ENCODE assay signal across 20 mouse cellular contexts in genomic region chr11:43700291-43700690, GRCm38 (mm10). TPM values are rescaled to one million over a fixed set of nuclear protein-coding genes. Genes with fewer than 3 reads are reported as not detected.
A peak's percentile ranks its signal among the peaks of the same experiment; 100 is the strongest.
DNase-seq lines count a peak whose midpoint lies in the region; ATAC-seq lines count a peak whose summit lies in the region.
"Had no signal": no experiment of that assay in that cellular context is flagged by ENCODE, and none has a peak within 500 bp of the region (broad histone marks: within the 10 kb centered on the region; RNA-seq: fewer than 3 reads in every experiment).

No protein-coding gene starts in this region.

- H3K4me1 ChIP-seq in heart, embryonic 10.5 days, result no peaks in the 10 kb centered on the region
- H3K4me1 ChIP-seq: hindbrain, embryonic 12.5 days had no signal

- H3K27me3 ChIP-seq in heart, embryonic 10.5 days (ENCODE audit: insufficient read depth, poor library complexity, severe bottlenecking), result no peaks in the 10 kb centered on the region
- H3K27me3 ChIP-seq: embryonic facial prominence, embryonic 15.5 days; hindbrain, embryonic 12.5 days had no signal

- no peaks in the 10 kb centered on the region for H3K9me3 ChIP-seq in heart, embryonic 10.5 days
- H3K9me3 ChIP-seq: embryonic facial prominence, embryonic 15.5 days; forebrain, embryonic 10.5 days; hindbrain, embryonic 12.5 days had no signal

- H3K4me3 ChIP-seq in heart, embryonic 10.5 days, result no peak overlapping the region
- H3K4me3 ChIP-seq: embryonic facial prominence, embryonic 15.5 days; erythroblast, embryonic 14.5 days; forebrain, embryonic 10.5 days; hindbrain, embryonic 12.5 days had no signal

- WGBS in heart, embryonic 10.5 days, result 95% methylated on average over 3 of the region's 3 CpGs

- H3K27ac ChIP-seq in heart, embryonic 10.5 days, result no peak overlapping the region
- H3K27ac ChIP-seq: embryonic facial prominence, embryonic 15.5 days; forebrain, embryonic 10.5 days; hindbrain, embryonic 12.5 days; hindbrain, postnatal 0 days had no signal

- H3K36me3 ChIP-seq in heart, embryonic 10.5 days, result peaks cover 60% of the 10 kb centered on the region

- ATAC-seq in activated CD4-positive, CD25-positive, alpha-beta regulatory T cell, adult 4 months, result peak; percentile 29
- peak; percentile 29; the same call in 1 of the 2 replicates for ATAC-seq in megakaryocyte progenitor cell, adult 5-6 weeks (replicated peaks; ENCODE audit: poor library complexity)
- ATAC-seq: forebrain, embryonic 14.5 days; hindbrain, postnatal 0 days had no signal

- peak; percentile 59 for DNase-seq in heart, adult 11 months
- no peak for DNase-seq in heart, embryonic 10.5 days (ENCODE audit: low spot score)
- peak; percentile 29 for DNase-seq in kidney, adult 9 months
- DNase-seq in kidney, adult 8-10 months, result no peak
- no peak for DNase-seq in gastrocnemius, postnatal 25 days
- DNase-seq: adrenal gland, postnatal 25 days; cerebellum, adult 2 months; cerebellum, postnatal 10 days; embryo, embryonic 11 days; gastrocnemius, postnatal 10 days; heart, postnatal 10 days; heart, postnatal 4 days had no signal

RNA-seq across cellular contexts. Expression of gene Pwwp2a, which starts 18.5 kb away (rescaled TPM):
- polyA plus RNA-seq in heart, embryonic 10.5 days (2016; fragmentation: Nextera tagmentation; extraction: Ambion mirVana), result 19.6 and 26.8 TPM in 2 replicates
- polyA plus RNA-seq in activated CD4-positive, CD25-positive, alpha-beta regulatory T cell, adult 4 months (2017; shearing (Covaris generic)), result 10 to 100 TPM; 21.2 to 29.8 TPM
- total RNA-seq in megakaryocyte progenitor cell, adult 5-6 weeks (2015), result 44.5 and 46.9 TPM in 2 replicates
- 27.8 and 39.3 TPM in 2 replicates for total RNA-seq in megakaryocyte progenitor cell, adult 5-6 weeks (2017)
- total RNA-seq in gastrocnemius, postnatal 25 days (2021), result 10 to 100 TPM; 10.9 to 11.0 TPM

RNA-seq across cellular contexts. Expression of gene Ttc1, which starts 47.5 kb away (rescaled TPM):
- 58.6 and 68.2 TPM in 2 replicates for polyA plus RNA-seq in heart, embryonic 10.5 days (2016; fragmentation: Nextera tagmentation; extraction: Ambion mirVana)
- 100 to 1,000 TPM in 1 of 2 experiments, 10 to 100 TPM in 1; 95.1 to 112 TPM for polyA plus RNA-seq in activated CD4-positive, CD25-positive, alpha-beta regulatory T cell, adult 4 months (2017; shearing (Covaris generic))
- 46.9 and 49.7 TPM in 2 replicates for total RNA-seq in megakaryocyte progenitor cell, adult 5-6 weeks (2015)
- total RNA-seq in megakaryocyte progenitor cell, adult 5-6 weeks (2017), result 60.1 and 73.4 TPM in 2 replicates
- 10 to 100 TPM; 51.1 to 52.1 TPM for total RNA-seq in gastrocnemius, postnatal 25 days (2021)

Comparison
In these comparisons a context has a peak if more than half of its experiments do, and no peak if none do; other contexts are left out.
1. DNase-seq: peak in heart, adult 11 months (single experiment) and kidney, adult 9 months (single experiment); none in heart, embryonic 10.5 days (single experiment), kidney, adult 8-10 months (0 of 2) and gastrocnemius, postnatal 25 days (single experiment).